Mouse (Mus musculus) left cerebral cortex, adult 11 months (tissue): ENCODE measurements at regions not wholly inside any gene's neighbourhood (a gene's known extent, or its start where the extent isn't known, plus 50 kb on each side); places are given as distances from the start of the nearest gene placed in this dataset.

Experiments
- DNase-seq: peaks from one replicate; pipeline ENCODE4 v3.0.0; 2022; ENCODE audit warnings: low spot score

- no peak for DNase-seq
These were observed 206.7 kb downstream of the Arl4a start for GRCm38 (mm10) chr12:39831079-39831478.

- DNase-seq, result no peak
These were observed 207.3 kb downstream of the Arl4a start for GRCm38 (mm10) chr12:39830530-39830929.

GRCm38 (mm10) chr12:39822671-39823070, 215.2 kb downstream of the Arl4a start:
- no peak for DNase-seq

GRCm38 (mm10) chr12:39801536-39801935, 236.3 kb downstream of the Arl4a start:
- DNase-seq, result no peak

GRCm38 (mm10) chr12:39797843-39798242, 240.0 kb downstream of the Arl4a start:
- no peak for DNase-seq

- DNase-seq, result no peak
These were observed 240.9 kb downstream of the Arl4a start for GRCm38 (mm10) chr12:39796939-39797338.

GRCm38 (mm10) chr12:39785026-39785425, 252.8 kb downstream of the Arl4a start:
- DNase-seq, result no peak

GRCm38 (mm10) chr12:39784532-39784931, 253.3 kb downstream of the Arl4a start:
- no peak for DNase-seq

- no peak for DNase-seq
These were observed 261.7 kb downstream of the Arl4a start for GRCm38 (mm10) chr12:39776173-39776572.

- DNase-seq, result no peak
These were observed 270.8 kb downstream of the Arl4a start for GRCm38 (mm10) chr12:39766988-39767387.

- no peak for DNase-seq
These were observed 274.3 kb downstream of the Arl4a start for GRCm38 (mm10) chr12:39763529-39763928.

- DNase-seq, result no peak
These were observed 275.9 kb downstream of the Arl4a start for GRCm38 (mm10) chr12:39761946-39762345.

- no peak for DNase-seq
These were observed 276.5 kb downstream of the Arl4a start for GRCm38 (mm10) chr12:39761326-39761725.

GRCm38 (mm10) chr12:39757975-39758374, 279.9 kb downstream of the Arl4a start:
- no peak for DNase-seq

- no peak for DNase-seq
These were observed 286.0 kb downstream of the Arl4a start for GRCm38 (mm10) chr12:39751850-39752249.

GRCm38 (mm10) chr12:39742156-39743063, 295.4 kb downstream of the Arl4a start:
- no peak for DNase-seq

GRCm38 (mm10) chr12:39741051-39741847, 296.6 kb downstream of the Arl4a start:
- no peak for DNase-seq

- DNase-seq, result no peak
These were observed 300.9 kb downstream of the Arl4a start for GRCm38 (mm10) chr12:39736966-39737365.

GRCm38 (mm10) chr12:39736097-39736920, 301.5 kb downstream of the Arl4a start:
- peak; percentile 19 for DNase-seq

- DNase-seq, result no peak
These were observed 303.6 kb downstream of the Arl4a start for GRCm38 (mm10) chr12:39734176-39734575.

- DNase-seq, result no peak
These were observed 306.6 kb downstream of the Arl4a start for GRCm38 (mm10) chr12:39731177-39731576.

GRCm38 (mm10) chr12:39729255-39729654, 308.6 kb downstream of the Arl4a start:
- DNase-seq, result no peak
